Mouse (Mus musculus) kidney, adult 2 months (tissue): ENCODE results near the gene Ino80d. TPM values are rescaled to one million over a fixed set of nuclear protein-coding genes. Genes with fewer than 3 reads are reported as not detected.

Experiments
- DNase-seq: peaks from one replicate; pipeline ENCODE4 v3.0.0; 2021
- H3K27ac ChIP-seq: fragments of 200-500 bp; 2 replicates; pipeline ENCODE4 v1.5.1; 2012; ENCODE audit warnings: low read depth, low read length, control low read depth, inconsistent platforms; ENCODE audit not compliant: insufficient read depth
- H3K27me3 ChIP-seq: fragments of 200-500 bp; replicated peaks from 2 replicates; pipeline ENCODE4 v1.6.1; 2012; ENCODE audit warnings: mild to moderate bottlenecking, moderate library complexity, low read length, inconsistent platforms; ENCODE audit not compliant: control insufficient read depth, insufficient read depth
- H3K36me3 ChIP-seq: fragments of 200-500 bp; 2 replicates; pipeline ENCODE4 v1.6.1; 2012; ENCODE audit warnings: mild to moderate bottlenecking, moderate library complexity, low read length, inconsistent platforms; ENCODE audit not compliant: control insufficient read depth, insufficient read depth
- H3K4me1 ChIP-seq: fragments of 200-500 bp; 2 replicates; pipeline ENCODE4 v1.6.1; 2011; ENCODE audit warnings: low read length; ENCODE audit not compliant: control insufficient read depth, insufficient read depth
- H3K4me3 ChIP-seq: fragments of 200-500 bp; 2 replicates; pipeline ENCODE4 v1.5.1; 2011; ENCODE audit warnings: mild to moderate bottlenecking, low read depth, low read length, control low read depth; ENCODE audit not compliant: insufficient read depth
- CTCF ChIP-seq: fragments of 200-500 bp; conservative IDR thresholded peaks from 2 replicates; pipeline ENCODE4 v1.5.1; 2011; ENCODE audit warnings: low read depth, mild to moderate bottlenecking, control low read depth, low read length, moderate library complexity, mixed read lengths; ENCODE audit not compliant: insufficient read depth, insufficient read length
- POLR2A ChIP-seq: fragments of 200-500 bp; IDR thresholded peaks from one replicate; pipeline ENCODE4 v1.6.1; 2011; ENCODE audit warnings: low read depth, low read length, control low read depth
- WGBS: fragments of 180-500 bp; shearing (Covaris S2); methylation state at CpG from one replicate; pipeline ENCODE4 v1.1.7; 2018; 5-methylcytosine and 5-hydroxymethylcytosine counted together
- polyA plus RNA-seq: library from polyadenylated mRNA; depleted of rRNA; stranded (reverse); fragments of >200 nt; gene quantifications from 2 replicates; pipeline ENCODE4 v1.2.3, GENCODE M21; 2012

The Ino80d gene
- polyA plus RNA-seq, 1 experiment = 8.1 TPM

GRCm38 (mm10) chr1:62956942-62957645 lies 157.4 kb downstream of the Ino80d start:
- H3K4me1 ChIP-seq = no peaks in the 10 kb centered on the region
- no peaks in the 10 kb centered on the region for H3K27me3 ChIP-seq
- no peaks in the 10 kb centered on the region for H3K36me3 ChIP-seq
- no peak for TF ChIP-seq CTCF
- TF ChIP-seq POLR2A = no peak
- no peak overlapping the region for H3K4me3 ChIP-seq
- 84% methylated on average over 1 of the region's 1 CpGs for WGBS
- no peak overlapping the region for H3K27ac ChIP-seq
- no peak for DNase-seq

- H3K27me3 ChIP-seq = no peaks in the 10 kb centered on the region
- no peaks in the 10 kb centered on the region for H3K4me1 ChIP-seq
- H3K4me3 ChIP-seq = no peak overlapping the region
- DNase-seq = no peak
- no peaks in the 10 kb centered on the region for H3K36me3 ChIP-seq
- TF ChIP-seq POLR2A = no peak
- no peak for TF ChIP-seq CTCF
- no peak overlapping the region for H3K27ac ChIP-seq
- 69% methylated on average over 5 of the region's 5 CpGs for WGBS
Observed at GRCm38 (mm10) chr1:62956526-62956925, 157.9 kb downstream of the Ino80d start.

GRCm38 (mm10) chr1:62955340-62955739 lies 159.1 kb downstream of the Ino80d start:
- no peaks in the 10 kb centered on the region for H3K4me1 ChIP-seq
- TF ChIP-seq POLR2A (no peak), CTCF (no peak)
- no peaks in the 10 kb centered on the region for H3K36me3 ChIP-seq
- no peak overlapping the region for H3K4me3 ChIP-seq
- H3K27me3 ChIP-seq = no peaks in the 10 kb centered on the region
- no peak overlapping the region for H3K27ac ChIP-seq
- WGBS = 65% methylated on average over 6 of the region's 6 CpGs
- no peak for DNase-seq

GRCm38 (mm10) chr1:62953036-62953435 lies 161.4 kb downstream of the Ino80d start:
- no peak for DNase-seq
- 94% methylated on average over 4 of the region's 4 CpGs for WGBS
- TF ChIP-seq POLR2A (no peak), CTCF (no peak)

GRCm38 (mm10) chr1:62952319-62952718 lies 162.1 kb downstream of the Ino80d start:
- no peak for TF ChIP-seq CTCF
- no peak for TF ChIP-seq POLR2A
- Histone ChIP-seq H3K36me3 (no peaks in the 10 kb centered on the region), H3K27me3 (no peaks in the 10 kb centered on the region), H3K4me3 (no peak overlapping the region), H3K4me1 (no peaks in the 10 kb centered on the region), H3K27ac (no peak overlapping the region)
- 87% methylated on average over 3 of the region's 3 CpGs for WGBS
- no peak for DNase-seq

More at GRCm38 (mm10) chr1:62953036-62953435, 161.4 kb downstream of the Ino80d start:
- no peak overlapping the region for H3K4me3 ChIP-seq
- H3K27ac ChIP-seq = no peak overlapping the region
- no peaks in the 10 kb centered on the region for H3K36me3 ChIP-seq
- no peaks in the 10 kb centered on the region for H3K4me1 ChIP-seq
- H3K27me3 ChIP-seq = no peaks in the 10 kb centered on the region

GRCm38 (mm10) chr1:62951067-62951809 lies 163.2 kb downstream of the Ino80d start:
- no peak overlapping the region for H3K27ac ChIP-seq
- TF ChIP-seq CTCF (no peak), POLR2A (no peak)
- H3K36me3 ChIP-seq = no peaks in the 10 kb centered on the region
- no peaks in the 10 kb centered on the region for H3K27me3 ChIP-seq
- no peak overlapping the region for H3K4me3 ChIP-seq
- H3K4me1 ChIP-seq = no peaks in the 10 kb centered on the region
- peak; percentile 65 for DNase-seq
- WGBS = 36% methylated on average over 7 of the region's 7 CpGs

GRCm38 (mm10) chr1:62950526-62950925 lies 163.9 kb downstream of the Ino80d start:
- no peak for DNase-seq
- 80% methylated on average over 9 of the region's 9 CpGs for WGBS
- TF ChIP-seq CTCF = no peak
- no peak for TF ChIP-seq POLR2A
- H3K27me3 ChIP-seq = no peaks in the 10 kb centered on the region
- no peak overlapping the region for H3K27ac ChIP-seq
- no peak overlapping the region for H3K4me3 ChIP-seq
- H3K36me3 ChIP-seq = no peaks in the 10 kb centered on the region
- H3K4me1 ChIP-seq = no peaks in the 10 kb centered on the region
